In the genomic region with DNA sequence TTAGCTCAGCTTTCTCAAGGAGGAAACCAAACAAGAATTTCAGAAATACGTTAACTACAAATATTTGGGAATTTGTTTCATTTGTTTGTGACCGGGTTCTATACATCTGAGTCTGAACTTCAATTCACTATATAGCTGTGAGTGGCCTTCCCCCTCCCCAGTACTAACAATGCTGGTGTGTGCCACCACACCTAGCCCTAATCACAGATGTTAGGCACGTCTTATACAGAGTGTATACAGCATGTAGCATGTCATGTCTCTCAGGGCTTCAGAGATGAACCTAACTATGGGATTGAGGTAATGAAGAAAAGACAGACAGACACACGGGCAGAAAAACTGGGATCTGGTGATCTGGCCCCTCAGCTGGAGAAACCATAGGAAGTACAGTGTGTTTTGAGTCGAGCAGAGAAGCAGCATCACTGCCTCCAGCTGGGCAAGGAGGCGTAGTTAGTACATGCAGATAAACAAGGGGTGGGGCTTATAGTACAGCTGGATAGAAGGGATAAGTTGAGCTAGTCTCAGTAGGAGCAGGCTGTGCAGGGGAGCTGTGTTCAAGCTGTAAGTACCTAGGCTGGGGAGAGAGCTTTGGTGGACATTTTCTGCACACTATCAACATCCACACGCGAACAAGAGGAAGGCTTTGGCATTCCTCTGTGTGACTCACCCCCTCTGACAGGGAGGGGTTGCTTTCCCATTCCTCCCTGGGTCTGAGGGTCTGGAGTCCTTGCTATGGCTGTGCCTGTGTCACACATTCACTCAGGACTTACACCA, we compare ENCODE assay signal across 10 mouse cellular contexts. TPM values are rescaled to one million over a fixed set of nuclear protein-coding genes. Genes with fewer than 3 reads are reported as not detected.
DNase-seq lines count a peak whose midpoint lies in the region; ATAC-seq and TF ChIP-seq lines count a peak whose summit lies in the region.
"Had no signal": no experiment of that assay in that cellular context is flagged by ENCODE, and none has a peak within 500 bp of the region (broad histone marks: within the 10 kb centered on the region; RNA-seq: fewer than 3 reads in every experiment).

No protein-coding gene starts in this region.

- no peak overlapping the region for H3K9ac ChIP-seq in forebrain, embryonic 15.5 days (replicated peaks)
- no peak overlapping the region for H3K9ac ChIP-seq in forebrain, embryonic 13.5 days
- H3K9ac ChIP-seq in lung, postnatal 0 days (replicated peaks; ENCODE audit: low read depth), result no peak overlapping the region

- H3K4me3 ChIP-seq in forebrain, embryonic 15.5 days, result no peak overlapping the region
- no peak overlapping the region for H3K4me3 ChIP-seq in forebrain, embryonic 13.5 days
- no peak overlapping the region for H3K4me3 ChIP-seq in lung, postnatal 0 days (ENCODE audit: low read depth, low read length)

- peak; percentile 57 for DNase-seq in lung, postnatal 0 days (ENCODE audit: low spot score)
- no peak for DNase-seq in lung, postnatal 36 days
- DNase-seq in spleen, postnatal 4 days (ENCODE audit: low spot score in 2 of 2), result peak; percentile 48 to 68
- DNase-seq in ovary, postnatal 14 days (ENCODE audit: low spot score), result no peak
- DNase-seq in cerebellum, adult 18-20 months, result no peak
- DNase-seq: kidney, adult 11 months; lung, adult 18-20 months had no signal

- H3K27ac ChIP-seq in forebrain, embryonic 15.5 days (replicated peaks), result no peak overlapping the region
- no peak overlapping the region for H3K27ac ChIP-seq in forebrain, embryonic 13.5 days
- H3K27ac ChIP-seq in lung, postnatal 0 days (ENCODE audit: low read length), result peak overlapping the region; percentile 1; the same call in 1 of the 2 replicates

- peak; percentile 48; the same call in 1 of the 2 replicates for ATAC-seq in forebrain, embryonic 15.5 days (replicated peaks)
- ATAC-seq in forebrain, embryonic 13.5 days, result no peak
- peak; percentile 79 for ATAC-seq in lung, postnatal 0 days
- ATAC-seq in erythroid progenitor cell, adult 5-6 weeks (replicated peaks; ENCODE audit: low FRiP score, poor library complexity, severe bottlenecking), result peak; percentile 98

- TF ChIP-seq CTCF in lung, postnatal 0 days (IDR thresholded peaks at IDR 0.05), result no peak; the same call in 1 of the 2 replicates

- H3K9me3 ChIP-seq in forebrain, embryonic 15.5 days, result no peaks in the 10 kb centered on the region
- no peaks in the 10 kb centered on the region for H3K9me3 ChIP-seq in forebrain, embryonic 13.5 days (replicated peaks)
- H3K9me3 ChIP-seq in lung, postnatal 0 days (ENCODE audit: low read length), result no peaks in the 10 kb centered on the region

- H3K27me3 ChIP-seq in forebrain, embryonic 15.5 days, result no peaks in the 10 kb centered on the region
- no peaks in the 10 kb centered on the region for H3K27me3 ChIP-seq in forebrain, embryonic 13.5 days
- H3K27me3 ChIP-seq in lung, postnatal 0 days (replicated peaks; ENCODE audit: insufficient read depth, low read length), result no peaks in the 10 kb centered on the region

- TF ChIP-seq EP300 in lung, postnatal 0 days (IDR thresholded peaks at IDR 0.05), result no peak

- no peaks in the 10 kb centered on the region for H3K4me1 ChIP-seq in forebrain, embryonic 15.5 days
- H3K4me1 ChIP-seq in forebrain, embryonic 13.5 days, result peaks cover 7% of the 10 kb centered on the region; the same call in 1 of the 2 replicates
- no peaks in the 10 kb centered on the region for H3K4me1 ChIP-seq in lung, postnatal 0 days (ENCODE audit: insufficient read depth, low read depth, low read length)

- H3K36me3 ChIP-seq in forebrain, embryonic 15.5 days, result no peaks in the 10 kb centered on the region
- H3K36me3 ChIP-seq in forebrain, embryonic 13.5 days (ENCODE audit: poor library complexity, severe bottlenecking), result no peaks in the 10 kb centered on the region
- no peaks in the 10 kb centered on the region; the same call in 1 of the 2 replicates for H3K36me3 ChIP-seq in lung, postnatal 0 days (ENCODE audit: insufficient read depth, low read length)

- no peak overlapping the region for H3K4me2 ChIP-seq in forebrain, embryonic 15.5 days (replicated peaks)
- no peak overlapping the region for H3K4me2 ChIP-seq in forebrain, embryonic 13.5 days
- no peak overlapping the region for H3K4me2 ChIP-seq in lung, postnatal 0 days (replicated peaks; ENCODE audit: low read depth, low read length)

- WGBS in forebrain, embryonic 15.5 days, result 68% methylated on average over 8 of the region's 8 CpGs
- WGBS in forebrain, embryonic 13.5 days, result 67% methylated on average over 8 of the region's 8 CpGs
- 40% methylated on average over 8 of the region's 8 CpGs for WGBS in lung, postnatal 0 days

RNA-seq across cellular contexts. Expression of a gene that starts 8.1 kb away (rescaled TPM):
- polyA plus RNA-seq in forebrain, embryonic 15.5 days (2015; fragmentation: Nextera tagmentation; extraction: Ambion mirVana), result 41.3 and 44.3 TPM in 2 replicates
- 47.5 and 50.0 TPM in 2 replicates for polyA plus RNA-seq in forebrain, embryonic 13.5 days (2015; fragmentation: Nextera tagmentation; extraction: Ambion mirVana)
- 34.2 and 34.8 TPM in 2 replicates for polyA plus RNA-seq in lung, postnatal 0 days (2015; fragmentation: Nextera tagmentation; extraction: Ambion mirVana)
- 48.3 and 55.8 TPM in 2 replicates for total RNA-seq in erythroid progenitor cell, adult 5-6 weeks (2015; ENCODE audit: low replicate concordance)
- 60.2 and 84.8 TPM in 2 replicates for total RNA-seq in erythroid progenitor cell, adult 5-6 weeks (2017; ENCODE audit: low replicate concordance)

RNA-seq across cellular contexts. Expression of a gene that starts 9.0 kb away (rescaled TPM):
- 43.3 and 46.4 TPM in 2 replicates for polyA plus RNA-seq in forebrain, embryonic 15.5 days (2015; fragmentation: Nextera tagmentation; extraction: Ambion mirVana)
- polyA plus RNA-seq in forebrain, embryonic 13.5 days (2015; fragmentation: Nextera tagmentation; extraction: Ambion mirVana), result 50.0 and 52.9 TPM in 2 replicates
- 30.8 and 35.1 TPM in 2 replicates for polyA plus RNA-seq in lung, postnatal 0 days (2015; fragmentation: Nextera tagmentation; extraction: Ambion mirVana)
- 2.5 and 13.7 TPM in 2 replicates for total RNA-seq in erythroid progenitor cell, adult 5-6 weeks (2015; ENCODE audit: low replicate concordance)
- 4.4 and 29.4 TPM in 2 replicates for total RNA-seq in erythroid progenitor cell, adult 5-6 weeks (2017; ENCODE audit: low replicate concordance)

Comparison
In these comparisons a context has a peak if more than half of its experiments do, and no peak if none do; other contexts are left out.
1. DNase-seq: peak in lung, postnatal 0 days (single experiment) and spleen, postnatal 4 days (2 of 2); none in lung, postnatal 36 days (single experiment), ovary, postnatal 14 days (single experiment) and cerebellum, adult 18-20 months (0 of 2).